Mouse (Mus musculus): ENCODE measurements around the gene Clic6. TPM values are rescaled to one million over a fixed set of nuclear protein-coding genes. Genes with fewer than 3 reads are reported as not detected.
A peak's percentile ranks its signal among the peaks of the same experiment; 100 is the strongest.

Gene Clic6
- polyA plus RNA-seq, 1 experiment from 2014 or later, result 3.6 TPM

DNA sequence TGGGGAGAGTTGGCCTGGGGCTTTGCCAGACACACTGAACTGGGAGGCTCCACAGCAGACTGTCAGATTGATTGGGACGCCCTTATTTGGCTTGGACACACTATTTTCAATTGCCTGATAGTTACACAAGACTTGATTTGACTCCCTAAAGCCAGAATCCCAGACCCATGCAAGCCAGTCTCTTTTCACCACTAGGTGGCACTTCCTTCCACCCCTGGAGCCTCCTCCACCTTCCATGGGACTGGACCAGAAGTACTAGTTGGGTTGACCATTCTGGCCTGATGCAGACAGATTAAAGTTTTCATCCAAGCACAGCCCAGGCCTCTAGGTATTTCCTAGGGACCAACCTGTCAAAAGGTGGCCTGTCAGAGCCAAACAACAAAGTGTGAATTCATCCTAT, 58.7 kb downstream of the Clic6 start:
- H3K9me3 ChIP-seq (replicated peaks), result no peaks in the 10 kb centered on the region
- no peak for ATAC-seq
- 74% methylated on average over 1 of the region's 1 CpGs for WGBS

DNA sequence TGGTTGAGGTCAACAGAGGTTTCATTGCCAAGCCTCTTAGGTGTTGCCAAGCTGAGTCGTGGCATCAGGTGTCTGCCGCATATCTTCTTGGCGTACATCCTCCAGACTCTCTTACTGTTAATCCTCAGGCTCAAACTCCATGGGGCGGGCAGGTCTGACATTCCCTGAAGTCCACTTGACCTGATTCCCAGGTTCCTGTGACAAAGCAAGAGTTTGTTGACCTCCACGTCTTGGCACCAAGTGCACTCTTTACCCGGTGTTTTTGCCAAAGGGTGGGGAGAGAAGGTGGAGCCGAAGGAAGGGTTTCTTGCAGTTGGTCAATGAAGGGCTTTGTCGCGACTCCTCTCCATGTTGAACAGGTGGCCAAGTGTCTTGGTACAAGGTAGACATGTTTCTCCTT, 63.1 kb downstream of the Clic6 start:
- ATAC-seq, result no peak

More for the DNA sequence above, 58.7 kb downstream of the Clic6 start:
- no peak overlapping the region for H3K27ac ChIP-seq
- H3K4me3 ChIP-seq, result no peak overlapping the region
- H3K4me1 ChIP-seq, result no peaks in the 10 kb centered on the region
- no peaks in the 10 kb centered on the region for H3K36me3 ChIP-seq (ENCODE audit: poor library complexity, severe bottlenecking)
- H3K4me2 ChIP-seq, result no peak overlapping the region
- no peaks in the 10 kb centered on the region for H3K27me3 ChIP-seq
- no peak overlapping the region for H3K9ac ChIP-seq

DNA sequence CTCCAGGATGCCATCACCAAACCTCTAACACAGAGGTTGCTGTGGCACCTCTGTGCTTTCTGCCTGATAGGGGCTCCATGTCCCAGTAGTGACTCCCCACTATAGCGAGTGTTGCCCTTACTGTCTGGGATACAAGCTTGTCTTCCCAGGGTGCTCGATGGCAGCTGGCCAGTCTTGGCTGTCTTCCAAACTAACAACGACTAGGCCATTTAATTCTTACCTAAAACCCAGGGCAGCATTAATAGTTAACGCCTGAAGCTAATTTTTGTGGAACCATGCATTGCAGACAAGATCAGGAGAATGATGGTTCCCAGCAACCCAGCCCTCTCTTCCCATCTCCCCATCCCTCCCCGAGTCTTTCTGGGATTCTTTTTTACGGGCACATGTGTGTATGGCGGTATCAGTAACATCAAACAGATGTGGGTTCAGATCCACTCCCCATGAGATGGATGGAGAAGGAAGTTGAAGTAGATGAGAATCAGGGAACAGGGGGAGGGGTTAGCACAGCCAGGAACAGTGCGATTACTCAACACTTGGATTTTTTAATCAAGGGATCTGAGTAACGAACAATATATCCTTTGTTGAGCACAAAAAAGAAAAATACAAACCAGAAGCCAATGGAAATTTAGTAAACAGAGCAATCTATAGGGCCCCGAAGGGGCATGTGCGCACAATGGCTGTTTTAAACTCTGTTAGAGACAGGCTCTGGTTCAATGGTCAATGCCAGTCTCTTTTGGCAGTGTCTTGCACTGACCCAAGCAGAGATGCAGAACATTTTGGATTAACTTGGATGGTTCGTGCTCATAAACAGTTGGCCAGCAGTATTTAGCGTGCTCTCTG, 66.0 kb downstream of the Clic6 start:
- ATAC-seq, result no peak
- WGBS, result 69% methylated on average over 13 of the region's 13 CpGs

More for the DNA sequence above, 63.1 kb downstream of the Clic6 start:
- no peaks in the 10 kb centered on the region for H3K9me3 ChIP-seq (replicated peaks)
- H3K27ac ChIP-seq, result no peak overlapping the region
- no peaks in the 10 kb centered on the region for H3K36me3 ChIP-seq (ENCODE audit: poor library complexity, severe bottlenecking)
- no peak overlapping the region for H3K4me3 ChIP-seq
- no peak overlapping the region for H3K4me2 ChIP-seq
- H3K4me1 ChIP-seq, result peaks cover 4% of the 10 kb centered on the region; the same call in 1 of the 2 replicates
- WGBS, result 93% methylated on average over 9 of the region's 9 CpGs
- no peaks in the 10 kb centered on the region for H3K27me3 ChIP-seq
- no peak overlapping the region for H3K9ac ChIP-seq

DNA sequence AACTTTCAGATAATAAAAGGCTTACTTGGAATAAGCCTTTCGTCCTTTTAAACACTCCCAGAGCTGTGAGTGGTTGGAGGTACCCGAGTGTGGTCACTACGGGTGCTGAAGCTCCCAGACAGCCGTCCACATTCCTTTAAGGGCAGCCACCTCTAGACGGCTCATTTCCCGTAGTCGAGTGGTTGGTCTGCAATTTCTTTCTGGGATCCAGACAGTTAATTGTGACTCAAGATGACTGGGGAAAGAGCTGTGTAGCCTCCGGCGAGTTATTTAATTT, 66.5 kb downstream of the Clic6 start:
- ATAC-seq, result no peak
- H3K36me3 ChIP-seq (ENCODE audit: poor library complexity, severe bottlenecking), result no peaks in the 10 kb centered on the region
- no peak overlapping the region for H3K27ac ChIP-seq
- H3K4me3 ChIP-seq, result no peak overlapping the region
- peaks cover 4% of the 10 kb centered on the region; the same call in 1 of the 2 replicates for H3K4me1 ChIP-seq
- H3K9me3 ChIP-seq (replicated peaks), result no peaks in the 10 kb centered on the region
- no peaks in the 10 kb centered on the region for H3K27me3 ChIP-seq
- WGBS, result 76% methylated on average over 9 of the region's 9 CpGs
- H3K4me2 ChIP-seq, result no peak overlapping the region
- no peak overlapping the region for H3K9ac ChIP-seq

More for the DNA sequence above, 66.0 kb downstream of the Clic6 start:
- Histone ChIP-seq H3K36me3 (ENCODE audit: poor library complexity, severe bottlenecking) (no peaks in the 10 kb centered on the region), H3K9me3 (replicated peaks) (no peaks in the 10 kb centered on the region), H3K27ac (no peak overlapping the region), H3K4me1 (peaks cover 4% of the 10 kb centered on the region; the same call in 1 of the 2 replicates), H3K4me3 (no peak overlapping the region), H3K4me2 (no peak overlapping the region), H3K27me3 (no peaks in the 10 kb centered on the region), H3K9ac (no peak overlapping the region)

DNA sequence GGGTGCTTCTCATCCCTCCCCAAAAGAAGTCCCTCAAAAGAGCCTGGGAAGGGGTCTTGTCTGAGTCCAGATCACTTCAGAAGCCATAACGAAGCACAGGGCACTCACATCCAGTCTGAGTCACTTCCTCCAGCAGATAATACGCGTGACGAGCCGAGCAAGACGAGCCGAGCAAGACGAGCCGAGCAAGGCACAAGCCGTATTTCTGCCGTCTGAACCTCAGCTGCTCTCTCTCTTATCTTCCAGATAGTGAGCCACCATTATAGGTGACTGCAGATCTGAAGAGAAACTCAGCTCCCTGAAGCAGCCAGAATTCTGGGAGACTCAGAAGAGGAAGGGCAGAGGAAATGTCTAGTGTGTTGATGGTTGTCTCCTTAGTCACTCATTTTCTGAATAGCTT, 67.3 kb downstream of the Clic6 start:
- H3K36me3 ChIP-seq (ENCODE audit: poor library complexity, severe bottlenecking), result no peaks in the 10 kb centered on the region
- no peak for ATAC-seq
- H3K9ac ChIP-seq, result no peak overlapping the region
- peaks cover 4% of the 10 kb centered on the region; the same call in 1 of the 2 replicates for H3K4me1 ChIP-seq
- no peak overlapping the region for H3K4me2 ChIP-seq
- H3K27ac ChIP-seq, result no peak overlapping the region
- no peaks in the 10 kb centered on the region for H3K9me3 ChIP-seq (replicated peaks)
- 88% methylated on average over 11 of the region's 11 CpGs for WGBS
- no peak overlapping the region for H3K4me3 ChIP-seq
- H3K27me3 ChIP-seq, result no peaks in the 10 kb centered on the region

DNA sequence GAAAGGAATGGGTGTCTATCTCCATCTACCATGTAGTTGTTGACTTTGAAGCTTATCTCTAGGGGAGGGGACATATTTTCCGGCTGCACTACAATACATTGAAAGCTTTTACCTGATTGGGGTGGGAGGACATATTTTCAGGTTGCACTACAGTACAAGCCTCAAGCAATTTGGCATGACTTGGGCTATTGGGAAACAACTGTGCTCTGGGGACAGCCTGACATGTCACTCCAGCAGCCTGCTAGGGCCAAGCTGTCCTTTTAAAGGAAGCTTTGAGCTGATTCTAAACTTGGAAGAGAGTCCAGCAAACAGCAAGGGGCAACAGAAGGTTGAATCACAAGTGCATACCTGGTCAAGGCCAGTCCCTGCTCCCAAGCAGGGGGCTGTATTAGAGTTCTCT, 69.5 kb downstream of the Clic6 start:
- Histone ChIP-seq H3K4me1 (peaks cover 4% of the 10 kb centered on the region; the same call in 1 of the 2 replicates), H3K27ac (no peak overlapping the region), H3K9me3 (replicated peaks) (no peaks in the 10 kb centered on the region), H3K36me3 (ENCODE audit: poor library complexity, severe bottlenecking) (no peaks in the 10 kb centered on the region), H3K27me3 (no peaks in the 10 kb centered on the region), H3K4me2 (no peak overlapping the region), H3K9ac (no peak overlapping the region), H3K4me3 (no peak overlapping the region)
- 72% methylated on average over 1 of the region's 1 CpGs for WGBS
- ATAC-seq, result no peak

DNA sequence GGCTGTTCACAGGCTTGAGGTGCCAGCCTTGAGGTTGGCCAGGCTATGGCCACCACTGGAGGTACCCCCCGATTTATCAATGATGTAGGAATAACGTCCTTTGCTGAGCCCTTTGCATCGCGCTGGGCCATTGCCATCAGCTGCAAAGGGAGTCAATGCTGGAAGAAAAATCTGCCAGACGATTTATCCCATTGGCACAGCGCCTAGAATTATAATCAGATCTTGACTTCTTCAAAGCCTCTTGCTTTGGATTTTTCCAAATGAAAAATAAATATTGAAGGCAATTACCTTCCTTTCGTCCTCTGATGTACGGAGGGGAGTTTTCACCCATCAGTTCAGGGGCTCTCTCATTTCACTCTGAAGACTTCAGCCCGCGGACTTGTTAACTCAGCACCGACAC, 79.8 kb downstream of the Clic6 start:
- Histone ChIP-seq H3K9ac (no peak overlapping the region), H3K9me3 (replicated peaks) (no peaks in the 10 kb centered on the region), H3K27me3 (peaks cover 16% of the 10 kb centered on the region; the same call in 1 of the 2 replicates), H3K4me2 (no peak overlapping the region; the same call in 1 of the 2 replicates), H3K4me3 (no peak overlapping the region), H3K27ac (no peak overlapping the region), H3K36me3 (ENCODE audit: poor library complexity, severe bottlenecking) (no peaks in the 10 kb centered on the region), H3K4me1 (peaks cover 7% of the 10 kb centered on the region; the same call in 1 of the 2 replicates)
- ATAC-seq, result no peak
- WGBS, result 70% methylated on average over 11 of the region's 11 CpGs

DNA sequence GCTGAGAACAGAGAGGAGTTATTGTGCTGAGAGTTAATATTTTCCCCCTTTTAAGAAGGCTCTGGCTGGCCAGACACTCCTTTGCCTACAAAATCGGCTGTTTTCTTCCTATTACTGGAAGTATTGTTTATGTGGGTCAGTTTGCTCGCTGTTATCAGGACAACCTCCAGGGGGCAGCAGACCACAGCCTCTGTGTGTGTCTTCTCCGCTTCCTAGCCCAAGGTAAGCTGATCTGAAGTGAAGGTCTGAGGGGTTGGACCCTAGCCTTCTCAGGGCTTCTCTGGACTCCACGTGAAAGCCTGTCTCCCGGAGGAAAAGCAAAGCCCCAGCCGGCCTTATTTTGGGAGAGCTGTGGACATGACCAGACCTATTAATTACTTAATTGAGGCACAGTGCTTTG, 80.2 kb downstream of the Clic6 start:
- peaks cover 7% of the 10 kb centered on the region; the same call in 1 of the 2 replicates for H3K4me1 ChIP-seq
- H3K9me3 ChIP-seq (replicated peaks), result no peaks in the 10 kb centered on the region
- no peaks in the 10 kb centered on the region for H3K36me3 ChIP-seq (ENCODE audit: poor library complexity, severe bottlenecking)
- 0 out of 2 replicates have a peak, but pooled peaks have one; percentile 50 for ATAC-seq
- H3K27ac ChIP-seq, result no peak overlapping the region
- H3K4me3 ChIP-seq, result no peak overlapping the region
- 4% methylated on average over 6 of the region's 6 CpGs for WGBS
- no peak overlapping the region for H3K9ac ChIP-seq
- no peak overlapping the region; the same call in 1 of the 2 replicates for H3K4me2 ChIP-seq
- peaks cover 16% of the 10 kb centered on the region; the same call in 1 of the 2 replicates for H3K27me3 ChIP-seq

DNA sequence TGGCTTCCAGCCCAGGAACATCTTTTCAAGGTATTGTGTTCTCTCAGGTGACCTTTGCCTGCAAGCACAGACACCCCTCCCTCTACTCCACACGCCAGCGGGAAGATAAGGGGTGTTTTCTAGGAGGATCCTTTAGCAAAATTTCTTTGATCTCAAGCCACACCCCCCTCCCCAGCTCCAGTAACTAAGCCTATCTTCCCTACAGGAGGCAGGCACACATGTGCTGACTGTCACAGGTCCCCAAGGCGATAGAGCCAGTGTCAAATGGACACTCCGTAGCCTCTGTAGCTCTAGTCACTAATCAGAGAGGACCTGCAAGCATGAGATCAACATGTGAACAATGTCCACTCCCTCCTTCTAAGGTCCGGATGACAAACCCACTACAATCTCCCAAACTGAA, 80.6 kb downstream of the Clic6 start:
- Histone ChIP-seq H3K27me3 (peaks cover 16% of the 10 kb centered on the region; the same call in 1 of the 2 replicates), H3K4me2 (no peak overlapping the region), H3K9me3 (replicated peaks) (no peaks in the 10 kb centered on the region), H3K9ac (no peak overlapping the region), H3K4me3 (no peak overlapping the region), H3K27ac (no peak overlapping the region), H3K36me3 (ENCODE audit: poor library complexity, severe bottlenecking) (no peaks in the 10 kb centered on the region), H3K4me1 (peaks cover 7% of the 10 kb centered on the region; the same call in 1 of the 2 replicates)
- WGBS, result 52% methylated on average over 5 of the region's 5 CpGs
- no peak for ATAC-seq

DNA sequence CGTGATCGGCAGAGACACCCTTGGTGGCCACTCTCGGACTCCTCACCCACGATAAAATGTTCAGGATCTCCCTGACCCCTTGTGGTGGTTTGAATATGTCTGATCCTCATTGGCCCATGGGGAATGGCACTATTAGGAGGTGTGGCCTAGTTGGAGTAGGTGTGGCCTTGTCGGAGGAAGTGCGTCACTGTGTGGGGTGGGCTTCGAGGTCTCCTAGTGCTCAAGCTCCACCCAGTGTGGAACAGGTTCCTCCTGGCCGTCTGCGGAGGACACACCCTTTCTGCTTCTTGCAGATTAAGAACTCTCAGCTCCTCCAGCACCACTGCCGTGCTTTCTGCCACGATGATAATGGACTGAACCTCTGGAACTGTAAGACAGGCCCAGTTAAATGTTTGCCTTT, 85.7 kb downstream of the Clic6 start:
- Histone ChIP-seq H3K27ac (no peak overlapping the region), H3K9ac (no peak overlapping the region), H3K36me3 (ENCODE audit: poor library complexity, severe bottlenecking) (no peaks in the 10 kb centered on the region), H3K27me3 (peaks cover 8% of the 10 kb centered on the region; the same call in 1 of the 2 replicates), H3K4me2 (no peak overlapping the region), H3K4me3 (no peak overlapping the region), H3K9me3 (replicated peaks) (no peaks in the 10 kb centered on the region), H3K4me1 (no peaks in the 10 kb centered on the region)
- WGBS, result 94% methylated on average over 11 of the region's 11 CpGs
- no peak for ATAC-seq

DNA sequence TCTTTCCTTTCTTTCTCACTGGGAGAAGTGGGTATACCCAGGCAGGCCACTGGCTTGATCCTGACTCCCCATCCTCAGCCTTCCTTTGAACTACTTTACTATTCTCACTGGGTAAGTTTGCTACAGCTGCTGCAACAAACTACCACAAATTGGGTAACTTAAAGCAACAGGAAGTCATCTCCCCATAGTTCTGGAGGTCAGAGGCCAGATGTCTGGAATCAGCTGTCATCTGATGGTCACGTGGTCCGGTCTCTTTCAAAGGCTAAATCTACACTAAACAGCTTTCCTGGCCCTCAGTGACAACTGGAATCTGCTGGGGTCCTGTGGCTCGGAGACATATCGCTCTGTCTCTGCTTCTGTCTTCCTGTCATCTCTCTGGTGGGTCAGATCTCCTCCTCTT, 87.7 kb downstream of the Clic6 start:
- no peak for ATAC-seq
- H3K27me3 ChIP-seq, result no peaks in the 10 kb centered on the region
- no peaks in the 10 kb centered on the region for H3K36me3 ChIP-seq (ENCODE audit: poor library complexity, severe bottlenecking)
- H3K4me2 ChIP-seq, result no peak overlapping the region
- WGBS, result 90% methylated on average over 4 of the region's 4 CpGs
- no peaks in the 10 kb centered on the region for H3K9me3 ChIP-seq (replicated peaks)
- no peak overlapping the region for H3K4me3 ChIP-seq
- no peak overlapping the region for H3K27ac ChIP-seq
- no peaks in the 10 kb centered on the region for H3K4me1 ChIP-seq
- no peak overlapping the region for H3K9ac ChIP-seq

DNA sequence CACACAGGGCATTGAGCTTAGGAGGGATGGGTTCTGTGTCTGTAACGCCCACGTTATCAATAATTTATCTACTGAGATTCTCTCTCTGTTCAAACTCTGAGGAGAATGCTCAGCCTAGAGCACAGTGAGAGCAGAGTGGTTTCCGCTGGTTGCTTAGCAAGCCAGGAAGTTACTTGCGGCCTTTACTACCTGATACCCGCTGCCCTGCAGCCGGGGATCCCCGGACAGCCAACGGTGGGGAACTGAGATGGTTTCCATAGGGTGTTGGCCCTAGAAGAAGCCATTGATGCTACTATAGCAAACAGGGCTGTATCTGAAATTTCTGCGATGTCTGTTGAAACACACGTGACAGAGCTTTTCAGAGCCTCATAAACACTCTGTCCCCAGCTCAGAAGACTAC, 90.3 kb downstream of the Clic6 start:
- ATAC-seq, result no peak
- H3K4me1 ChIP-seq, result no peaks in the 10 kb centered on the region
- no peak overlapping the region for H3K9ac ChIP-seq
- no peaks in the 10 kb centered on the region for H3K36me3 ChIP-seq (ENCODE audit: poor library complexity, severe bottlenecking)
- H3K27ac ChIP-seq, result no peak overlapping the region
- H3K9me3 ChIP-seq (replicated peaks), result no peaks in the 10 kb centered on the region
- no peak overlapping the region for H3K4me2 ChIP-seq
- H3K4me3 ChIP-seq, result no peak overlapping the region
- WGBS, result 89% methylated on average over 10 of the region's 10 CpGs
- H3K27me3 ChIP-seq, result no peaks in the 10 kb centered on the region

DNA sequence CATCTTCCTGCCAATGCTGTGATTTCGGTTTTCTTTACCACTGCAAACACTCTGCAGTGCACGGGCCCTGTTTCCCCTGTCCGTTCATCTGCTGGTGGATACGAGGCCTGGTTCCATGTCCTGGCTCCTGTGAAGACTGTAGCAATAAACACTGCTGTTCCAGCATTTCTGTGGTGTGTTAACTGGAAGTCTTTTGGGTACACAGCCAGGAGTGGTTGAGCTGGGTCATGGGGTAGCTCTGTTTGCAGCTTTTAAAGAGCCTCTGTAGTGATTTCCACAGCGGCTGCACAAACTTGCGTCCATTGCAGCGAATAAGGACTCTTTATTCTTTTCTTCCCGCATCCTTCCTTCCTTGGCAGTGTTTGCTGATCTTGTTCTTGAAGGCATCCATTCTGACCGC, 91.8 kb downstream of the Clic6 start:
- Histone ChIP-seq H3K9me3 (replicated peaks) (no peaks in the 10 kb centered on the region), H3K27ac (no peak overlapping the region), H3K4me1 (no peaks in the 10 kb centered on the region), H3K27me3 (no peaks in the 10 kb centered on the region), H3K4me3 (no peak overlapping the region), H3K4me2 (no peak overlapping the region), H3K9ac (no peak overlapping the region), H3K36me3 (ENCODE audit: poor library complexity, severe bottlenecking) (no peaks in the 10 kb centered on the region)
- 91% methylated on average over 9 of the region's 9 CpGs for WGBS
- no peak for ATAC-seq
